Mouse (Mus musculus) erythroblast, adult 5-6 weeks (primary cell): ENCODE data around the gene Gm28038. TPM values are rescaled to one million over a fixed set of nuclear protein-coding genes. Genes with fewer than 3 reads are reported as not detected.

Experiments used
- ATAC-seq: replicated peaks from 2 replicates; pipeline ENCODE4 v1.8.0; 2016; ENCODE audit warnings: moderate number of reproducible peaks, mild to moderate bottlenecking, moderate TSS enrichment, inconsistent platforms; ENCODE audit not compliant: poor library complexity, low FRiP score, severe bottlenecking
- total RNA-seq, 2 experiments: library from RNA; stranded (forward) in 1 of 2; stranded (reverse) in 1 of 2; fragments of 150-400 nt in 1 of 2; fragments of 200-764, 138-1000 nt in 1 of 2; gene quantifications; 2 replicates each; pipeline versions ENCODE4 v1.2.3 to v1.2.4; 2015 to 2017; ENCODE audit warnings: low replicate concordance in 2 of 2

Gene Gm28038
- total RNA-seq (2015; ENCODE audit: low replicate concordance) (not detected in 2 replicates), total RNA-seq (2017; ENCODE audit: low replicate concordance) (not detected in 2 replicates)

- ATAC-seq: no peak
These were observed at the start of gene Gm28038 for GRCm38 (mm10) chr2:30280743-30281142. Gene Gm28038 (plus strand): TSS chr2:30281043.

DNA sequence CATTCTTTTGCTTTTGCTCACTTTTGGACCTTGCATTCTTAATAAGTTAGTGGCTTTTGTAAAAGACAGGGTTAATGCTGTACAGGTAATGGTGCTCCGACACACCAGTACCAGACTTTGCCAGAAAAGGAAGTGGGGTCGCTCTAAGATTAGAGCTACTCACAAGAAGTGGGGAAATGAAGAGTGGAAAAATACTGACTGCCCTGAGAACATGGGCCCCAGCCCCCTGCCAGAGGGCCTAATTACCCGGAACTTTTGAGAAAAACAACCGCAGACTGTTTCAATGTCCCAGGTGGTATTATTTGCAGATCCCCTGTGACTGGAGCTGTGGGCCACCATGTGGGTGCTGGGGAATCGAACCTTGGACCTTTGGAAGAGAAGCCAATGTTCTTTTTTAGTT lies 45.2 kb upstream of the Gm28038 start:
- ATAC-seq: no peak

DNA sequence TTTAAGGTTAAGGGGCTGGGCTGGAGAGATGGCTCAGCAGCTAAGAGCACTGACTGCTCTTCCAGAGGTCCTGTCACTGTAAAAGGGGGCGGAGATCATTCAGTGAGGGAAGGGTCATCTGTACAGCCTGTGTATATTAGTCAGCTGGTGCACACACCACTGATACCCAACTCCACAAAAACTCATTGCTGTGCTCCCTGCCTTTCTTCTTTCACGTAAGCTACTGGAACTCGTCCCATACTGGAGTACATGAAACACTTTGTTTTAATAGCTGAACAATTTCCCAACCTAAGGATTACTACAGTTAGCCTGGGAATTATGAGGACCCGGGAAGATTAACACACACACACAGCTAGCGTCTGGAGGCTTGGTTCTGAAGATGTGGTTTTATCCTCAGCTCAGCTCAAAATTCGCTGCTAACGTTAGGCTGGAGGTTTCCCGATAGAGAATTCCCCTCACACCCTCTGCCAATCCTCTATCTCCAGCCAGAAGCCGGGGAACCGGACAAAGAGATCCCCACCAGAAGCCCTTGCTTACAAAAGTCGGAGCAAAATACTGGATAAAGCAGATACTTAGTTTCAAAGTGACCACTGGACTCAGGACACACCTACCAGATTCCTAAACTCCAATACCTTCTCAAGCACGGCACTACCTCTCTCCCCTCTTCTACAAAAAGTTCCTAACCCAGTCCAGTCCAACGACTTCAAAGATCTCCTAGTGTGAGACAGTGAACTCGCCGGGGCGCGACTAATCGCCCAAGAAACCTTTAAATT lies 44.2 kb upstream of the Gm28038 start:
- ATAC-seq: no peak

- peak; percentile 87 for ATAC-seq
These were observed 43.5 kb upstream of the Gm28038 start, which contains the start of gene Lrrc8a for GRCm38 (mm10) chr2:30237199-30237880. Gene Lrrc8a (plus strand): TSS chr2:30237715.

DNA sequence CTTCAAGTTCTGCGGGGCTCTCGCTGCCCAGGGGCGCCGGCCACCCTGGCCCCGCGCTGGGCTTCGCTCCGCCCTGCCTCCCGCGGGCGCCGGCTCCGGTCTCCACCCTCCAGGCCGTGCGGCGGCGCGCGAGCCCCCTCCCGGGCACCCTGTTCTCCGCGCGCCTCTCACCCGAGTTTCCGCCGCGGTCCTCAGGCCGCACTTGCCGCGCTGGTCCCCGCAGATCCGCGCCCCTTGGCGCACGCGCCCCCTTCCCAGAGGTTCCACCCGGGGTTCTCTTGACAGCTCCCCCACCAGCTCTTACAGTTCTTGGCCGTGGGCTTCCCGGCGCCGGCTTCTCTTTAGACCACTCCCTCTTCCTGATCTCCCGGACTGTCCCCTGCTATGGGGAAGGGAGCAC lies 43.0 kb upstream of the Gm28038 start:
- no peak; the same call in 1 of the 2 replicates for ATAC-seq

DNA sequence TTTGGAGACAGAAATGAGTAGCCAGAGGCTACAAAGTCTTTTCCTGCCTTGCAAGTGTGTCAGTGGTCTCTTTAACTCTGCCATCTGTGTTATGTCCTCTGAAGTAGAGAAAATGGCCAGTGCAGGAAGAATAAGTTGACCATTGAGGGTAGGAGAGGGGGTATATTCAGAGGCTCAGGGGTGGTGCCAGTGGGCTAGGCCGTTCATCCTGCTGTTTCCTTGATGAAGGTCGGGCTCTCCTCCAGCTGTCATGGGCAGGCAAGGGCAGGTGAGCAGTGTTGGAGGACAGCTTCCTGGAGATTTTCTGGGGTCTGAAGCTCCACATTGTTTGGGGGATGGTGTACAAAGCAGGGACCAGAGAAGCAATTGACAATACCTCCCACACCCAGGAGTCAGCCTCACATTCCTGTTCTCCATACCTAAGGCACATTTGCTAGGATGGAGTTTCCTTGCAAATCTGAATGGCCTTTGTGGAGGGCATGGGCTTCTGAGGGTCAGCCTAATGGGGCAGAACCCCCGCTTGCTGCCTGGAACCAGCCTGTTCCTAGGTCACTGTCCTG lies 41.9 kb upstream of the Gm28038 start:
- ATAC-seq: no peak

DNA sequence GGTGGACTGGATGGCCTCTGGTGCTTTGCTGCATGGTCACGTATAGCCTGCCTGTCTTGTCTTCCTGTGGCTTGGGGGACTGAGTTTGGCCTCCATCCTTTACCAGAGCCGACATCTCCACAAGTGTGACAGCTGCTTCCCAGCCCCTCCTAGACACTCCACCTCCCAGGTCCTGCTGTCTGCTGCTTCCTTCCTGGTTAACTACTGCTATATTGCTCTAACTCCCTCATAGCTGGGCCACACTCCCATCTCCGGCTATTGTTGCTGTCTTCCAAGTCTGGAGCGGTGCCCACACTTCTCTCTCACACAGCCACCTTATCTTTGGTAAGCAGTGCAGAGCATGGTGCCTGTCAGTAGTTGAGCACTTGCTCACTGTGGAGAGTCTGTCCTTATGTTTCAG lies 41.1 kb upstream of the Gm28038 start:
- ATAC-seq: peak; percentile 60

GRCm38 (mm10) chr2:30240267-30240666 lies 40.6 kb upstream of the Gm28038 start, which contains the start of gene Gm28035:
Gene Gm28035 (plus strand): TSS chr2:30240567.
- no peak for ATAC-seq

GRCm38 (mm10) chr2:30242509-30242908 lies 38.3 kb upstream of the Gm28038 start:
- ATAC-seq: no peak

DNA sequence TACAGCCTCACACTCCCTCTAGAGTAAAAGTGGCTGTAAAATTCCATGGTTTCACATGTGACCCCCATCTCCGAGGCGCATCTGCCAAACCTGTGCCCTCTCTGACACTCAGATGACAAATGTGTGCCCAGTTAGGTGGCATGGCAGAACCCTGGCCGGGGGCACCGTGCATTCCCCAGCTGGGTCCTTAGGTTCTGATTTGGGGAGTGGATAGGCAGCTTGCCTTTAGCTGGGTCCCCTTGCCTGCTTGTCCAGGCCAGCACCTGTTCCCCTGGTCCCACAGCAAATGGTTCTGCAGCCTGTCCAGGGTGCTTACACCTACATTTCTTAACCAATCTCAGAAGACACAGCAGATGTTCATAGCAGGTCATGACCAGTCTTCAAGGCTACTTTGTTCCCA lies 37.5 kb upstream of the Gm28038 start:
- ATAC-seq: no peak

DNA sequence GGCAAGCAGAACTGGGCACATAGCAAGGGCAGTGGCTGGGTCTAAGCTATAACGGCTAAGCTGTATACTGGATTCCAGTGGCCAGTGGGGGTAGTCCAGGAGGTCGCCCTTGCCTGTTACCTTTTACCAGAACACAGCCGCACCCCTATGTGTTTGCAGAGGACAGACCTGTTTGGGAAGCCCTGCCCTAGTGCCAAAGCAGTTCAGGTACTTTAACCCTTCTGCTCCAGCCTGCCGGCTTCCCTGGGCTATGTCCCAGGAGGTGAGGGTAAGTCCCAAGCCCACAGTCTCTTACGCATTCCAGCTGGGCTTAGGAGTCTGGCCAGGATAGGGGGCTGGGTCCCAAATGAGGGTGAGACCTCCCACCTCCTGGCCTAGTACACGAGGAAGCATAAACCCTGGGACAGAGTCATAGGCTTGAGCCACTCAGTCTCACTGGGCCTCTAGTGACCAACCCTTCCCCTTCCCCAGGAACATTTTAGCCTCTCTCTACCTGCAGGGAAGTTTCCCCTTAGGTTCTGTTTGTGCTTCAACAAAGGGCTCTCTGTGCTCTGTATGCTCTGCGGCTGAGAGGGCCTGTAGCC lies 36.2 kb upstream of the Gm28038 start:
- ATAC-seq: no peak

GRCm38 (mm10) chr2:30247036-30247435 lies 33.8 kb upstream of the Gm28038 start:
- no peak for ATAC-seq

- ATAC-seq: no peak
These were observed 33.2 kb upstream of the Gm28038 start for GRCm38 (mm10) chr2:30247681-30248080.

- no peak for ATAC-seq
These were observed 31.7 kb upstream of the Gm28038 start for GRCm38 (mm10) chr2:30249182-30249581.

DNA sequence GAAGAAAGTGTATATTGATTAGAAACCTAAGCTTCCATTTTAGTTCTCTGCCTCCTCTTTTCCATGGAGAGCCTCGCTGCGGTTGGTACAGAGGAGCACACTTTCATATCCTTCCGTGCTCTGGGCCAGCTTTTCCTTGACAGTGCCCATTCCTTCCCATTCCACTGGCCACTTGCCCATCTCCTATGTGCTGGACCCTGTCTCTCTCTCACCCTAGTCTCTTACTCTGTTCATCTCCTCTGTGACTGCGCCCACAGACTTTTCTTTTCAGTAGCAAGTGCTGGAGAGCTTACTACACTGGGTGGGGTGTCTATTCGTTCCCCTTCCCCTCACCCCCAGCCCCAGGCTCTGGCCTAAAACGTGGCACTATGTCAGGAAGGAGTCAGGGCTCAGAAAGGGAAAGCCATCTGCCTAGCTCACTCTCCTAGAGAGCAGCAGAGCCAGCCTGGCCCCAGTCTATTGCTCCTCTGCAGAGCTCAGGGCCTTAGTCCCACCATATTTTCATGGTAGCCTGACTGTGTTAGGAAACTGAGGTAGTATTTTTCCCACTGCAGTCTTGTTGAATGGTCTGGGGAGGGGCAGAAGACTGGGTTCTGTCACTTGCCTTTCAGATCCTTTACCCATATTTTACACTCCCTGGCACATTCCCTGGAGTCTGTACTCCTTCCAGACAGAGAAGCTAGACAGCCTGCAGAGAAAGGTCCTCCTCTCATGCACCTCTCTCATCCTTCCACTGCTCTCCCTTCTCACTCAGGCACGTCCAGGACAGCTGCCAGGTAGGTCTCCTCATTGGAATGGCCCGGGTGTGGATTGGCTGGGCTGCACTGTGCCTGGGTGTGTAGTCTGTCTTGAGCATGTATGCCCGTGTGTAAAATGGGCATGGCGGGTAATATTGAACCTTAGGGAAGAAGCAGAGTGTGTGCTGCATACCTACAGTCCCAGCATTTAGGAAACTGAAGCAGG lies 30.4 kb upstream of the Gm28038 start:
- no peak for ATAC-seq

- peak; percentile 35 for ATAC-seq
These were observed 29.3 kb upstream of the Gm28038 start for GRCm38 (mm10) chr2:30251417-30252104.

DNA sequence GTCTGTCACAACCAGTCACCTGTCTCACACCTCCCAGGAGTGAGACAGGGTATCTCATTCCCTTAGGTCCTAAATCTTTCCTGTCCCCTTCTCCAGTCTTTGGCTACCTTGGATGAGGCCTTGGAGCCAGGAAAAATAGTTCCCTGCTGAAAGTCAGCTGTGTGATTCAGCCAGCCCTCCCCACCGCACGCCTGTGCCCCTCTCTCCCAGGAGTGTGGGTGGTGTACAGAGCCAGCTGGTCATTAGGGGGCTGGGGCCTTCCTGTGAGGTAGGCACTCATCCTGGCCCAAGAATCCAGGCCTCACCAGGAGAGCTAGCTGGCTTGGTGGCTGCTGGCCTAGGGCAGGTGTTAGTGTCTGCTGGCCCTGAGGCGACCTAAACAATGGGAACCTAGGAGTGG lies 28.3 kb upstream of the Gm28038 start:
- no peak for ATAC-seq

GRCm38 (mm10) chr2:30253809-30254208 lies 27.0 kb upstream of the Gm28038 start:
- ATAC-seq: no peak
